Mouse (Mus musculus) liver, embryonic 11.5 days (tissue): ENCODE results near the gene Nbea. TPM values are rescaled to one million over a fixed set of nuclear protein-coding genes. Genes with fewer than 3 reads are reported as not detected.

ENCODE experiments used
- ATAC-seq: fragments of 200-750 bp; cut with Nextera tagmentation; replicated peaks from 2 replicates; pipeline ENCODE4 v1.8.0; 2017; ENCODE audit warnings: moderate number of reproducible peaks, mild to moderate bottlenecking, moderate TSS enrichment, moderate library complexity; ENCODE audit not compliant: low FRiP score
- DNase-seq: peaks from one replicate; pipeline ENCODE4 v3.0.0-alpha.2; 2017; ENCODE audit warnings: low spot score
- H3K27ac ChIP-seq: fragments of 300-500 bp; sonication (generic); 2 replicates; pipeline ENCODE4 v1.5.1; 2014; ENCODE audit warnings: mild to moderate bottlenecking, low read depth, low read length, control low read depth
- H3K27me3 ChIP-seq: fragments of 300-500 bp; sonication (generic); replicated peaks from 2 replicates; pipeline ENCODE4 v1.6.1; 2014; ENCODE audit warnings: low read length, mixed read lengths; ENCODE audit not compliant: control insufficient read depth, insufficient read depth
- H3K36me3 ChIP-seq: fragments of 300-500 bp; sonication (generic); 2 replicates; pipeline ENCODE4 v1.6.1; 2014; ENCODE audit warnings: mild to moderate bottlenecking, low read length, moderate library complexity, mixed read lengths; ENCODE audit not compliant: control insufficient read depth, insufficient read depth
- H3K4me1 ChIP-seq: fragments of 300-500 bp; sonication (generic); replicated peaks from 2 replicates; pipeline ENCODE4 v1.6.1; 2014; ENCODE audit warnings: low read length, mixed read lengths; ENCODE audit not compliant: control insufficient read depth, insufficient read depth
- H3K4me2 ChIP-seq: fragments of 300-500 bp; sonication (generic); 2 replicates; pipeline ENCODE4 v1.6.1; 2014; ENCODE audit warnings: mild to moderate bottlenecking, control low read depth, moderate library complexity
- H3K4me3 ChIP-seq: fragments of 300-500 bp; sonication (generic); 2 replicates; pipeline ENCODE4 v1.5.1; 2014; ENCODE audit warnings: low read depth, low read length, control low read depth
- H3K9ac ChIP-seq: fragments of 300-500 bp; sonication (generic); 2 replicates; pipeline ENCODE4 v1.6.1; 2014; ENCODE audit warnings: low read depth, low read length, control low read depth
- H3K9me3 ChIP-seq: fragments of 300-500 bp; sonication (generic); 2 replicates; pipeline ENCODE4 v1.6.1; 2016; ENCODE audit warnings: low read length, inconsistent platforms, mixed read lengths; ENCODE audit not compliant: control insufficient read depth
- WGBS: fragments of 180-500 bp; shearing (Covaris S2); extraction: QIAGEN DNeasy Blood & Tissue Kit; methylation state at CpG from one replicate; pipeline ENCODE4 v1.1.7; 2014; 5-methylcytosine and 5-hydroxymethylcytosine counted together
- polyA plus RNA-seq: library from polyadenylated mRNA; unstranded; fragments of >200 nt; fragmentation: Nextera tagmentation; extraction: Ambion mirVana; gene quantifications from 2 replicates; pipeline ENCODE4 v1.2.1, GENCODE M21; 2014

Gene Nbea
- polyA plus RNA-seq, 1 experiment from 2014 or later = 5.0 TPM

DNA sequence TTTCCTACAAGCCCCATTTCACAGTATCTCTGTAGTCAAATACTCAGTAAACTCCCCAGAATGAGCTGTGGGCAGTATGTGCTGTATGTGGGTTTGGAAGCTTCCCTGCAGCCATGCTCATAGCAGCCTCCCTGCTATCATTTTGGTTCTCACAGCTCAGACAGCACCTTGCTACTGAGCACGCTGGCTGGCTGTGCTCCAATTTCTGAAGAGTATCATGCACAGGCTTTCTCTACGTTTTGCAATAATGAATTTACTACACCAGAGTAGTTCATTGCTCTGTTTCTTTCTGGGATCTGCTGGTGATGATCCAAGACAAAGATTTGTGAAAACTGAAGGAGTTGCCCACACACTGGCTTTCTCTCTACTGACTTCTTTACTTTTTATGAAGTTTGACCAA lies 505.8 kb downstream of the Nbea start:
- Histone ChIP-seq H3K9ac (no peak overlapping the region), H3K4me3 (no peak overlapping the region), H3K9me3 (no peaks in the 10 kb centered on the region), H3K36me3 (no peaks in the 10 kb centered on the region), H3K27me3 (no peaks in the 10 kb centered on the region), H3K27ac (no peak overlapping the region), H3K4me2 (no peak overlapping the region), H3K4me1 (no peaks in the 10 kb centered on the region)
- 77% methylated on average over 2 of the region's 2 CpGs for WGBS
- DNase-seq (no peak), ATAC-seq (no peak)

GRCm38 (mm10) chr3:55674185-55674584 lies 509.3 kb downstream of the Nbea start:
- Histone ChIP-seq H3K27me3 (no peaks in the 10 kb centered on the region), H3K9me3 (no peaks in the 10 kb centered on the region), H3K27ac (no peak overlapping the region), H3K36me3 (no peaks in the 10 kb centered on the region), H3K9ac (no peak overlapping the region), H3K4me1 (no peaks in the 10 kb centered on the region), H3K4me3 (no peak overlapping the region), H3K4me2 (no peak overlapping the region)
- no peak for ATAC-seq
- DNase-seq = no peak
- 81% methylated on average over 7 of the region's 7 CpGs for WGBS

DNA sequence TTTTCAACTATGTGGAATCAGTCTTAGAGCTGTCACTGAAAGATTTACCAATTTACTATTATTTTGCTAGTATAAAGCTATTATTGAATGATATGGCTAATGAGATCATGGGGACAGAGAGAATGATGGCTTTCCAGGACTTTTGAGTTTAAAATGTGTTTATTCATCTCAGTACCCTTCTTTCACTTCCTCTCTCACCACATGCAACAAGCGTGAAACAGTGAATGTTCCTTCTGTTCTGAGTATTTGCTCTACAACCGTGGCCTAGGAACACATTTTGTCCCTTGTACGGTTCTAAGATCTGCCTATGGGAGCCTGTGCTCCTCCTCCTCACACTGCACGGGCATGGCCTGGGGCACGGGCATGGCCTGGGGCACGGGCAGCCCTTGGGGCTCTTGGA lies 516.5 kb downstream of the Nbea start:
- H3K4me2 ChIP-seq = no peak overlapping the region
- H3K9me3 ChIP-seq = no peaks in the 10 kb centered on the region
- no peak overlapping the region for H3K4me3 ChIP-seq
- no peak overlapping the region for H3K27ac ChIP-seq
- ATAC-seq = no peak
- no peaks in the 10 kb centered on the region for H3K4me1 ChIP-seq
- no peak for DNase-seq
- H3K36me3 ChIP-seq = no peaks in the 10 kb centered on the region
- H3K27me3 ChIP-seq = no peaks in the 10 kb centered on the region
- H3K9ac ChIP-seq = no peak overlapping the region
- WGBS = 84% methylated on average over 6 of the region's 6 CpGs

- no peak overlapping the region for H3K9ac ChIP-seq
- no peak overlapping the region for H3K4me2 ChIP-seq
- H3K27ac ChIP-seq = no peak overlapping the region
- no peaks in the 10 kb centered on the region for H3K4me1 ChIP-seq
- WGBS = 75% methylated on average over 5 of the region's 5 CpGs
- no peak for ATAC-seq
- H3K9me3 ChIP-seq = no peaks in the 10 kb centered on the region
- H3K4me3 ChIP-seq = no peak overlapping the region
- no peaks in the 10 kb centered on the region for H3K27me3 ChIP-seq
- H3K36me3 ChIP-seq = no peaks in the 10 kb centered on the region
- DNase-seq = no peak
These were observed 517.6 kb downstream of the Nbea start for GRCm38 (mm10) chr3:55665928-55666327.

GRCm38 (mm10) chr3:55664713-55665112 lies 518.8 kb downstream of the Nbea start:
- DNase-seq (no peak), ATAC-seq (no peak)
- Histone ChIP-seq H3K4me2 (no peak overlapping the region), H3K27me3 (no peaks in the 10 kb centered on the region), H3K27ac (no peak overlapping the region), H3K4me3 (no peak overlapping the region), H3K9me3 (no peaks in the 10 kb centered on the region), H3K9ac (no peak overlapping the region), H3K4me1 (no peaks in the 10 kb centered on the region), H3K36me3 (no peaks in the 10 kb centered on the region)
- WGBS = 86% methylated on average over 3 of the region's 3 CpGs

DNA sequence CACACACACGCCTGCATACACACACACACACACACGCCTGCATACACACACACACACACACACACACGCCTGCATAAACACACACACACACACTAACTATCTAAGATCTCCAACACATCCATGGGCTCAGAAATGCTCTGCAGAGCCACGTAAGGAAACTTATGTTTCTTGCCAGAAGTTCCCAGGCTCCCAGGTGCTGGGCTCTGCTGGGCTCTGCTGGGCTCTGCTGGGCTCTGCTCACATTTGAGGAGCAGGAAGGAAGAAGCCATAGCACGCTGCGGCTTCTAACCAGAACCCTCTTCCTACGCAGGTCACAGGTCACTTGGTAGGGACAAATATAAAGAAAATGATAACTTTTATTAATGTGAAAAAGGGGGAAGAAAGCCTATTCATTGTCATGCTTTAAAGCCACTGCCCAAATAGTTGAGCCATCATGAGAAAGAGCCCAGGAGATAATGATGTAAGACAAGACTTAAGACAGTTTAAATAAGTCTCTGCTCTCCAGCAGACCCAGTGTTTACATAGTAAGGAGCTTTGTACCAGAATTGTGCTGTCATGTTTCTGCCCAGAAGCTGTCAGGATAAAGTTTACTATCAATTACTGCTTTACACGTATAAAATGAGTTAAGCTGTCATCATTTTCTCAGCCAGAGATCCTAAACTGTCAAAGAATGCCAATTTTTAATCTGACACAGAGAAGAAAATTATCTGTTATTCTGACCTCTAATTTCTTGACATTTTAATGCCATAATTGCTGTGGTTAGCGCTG lies 521.6 kb downstream of the Nbea start:
- no peak overlapping the region for H3K4me2 ChIP-seq
- no peak for ATAC-seq
- H3K4me3 ChIP-seq = no peak overlapping the region
- H3K9ac ChIP-seq = no peak overlapping the region
- H3K36me3 ChIP-seq = no peaks in the 10 kb centered on the region
- no peaks in the 10 kb centered on the region for H3K9me3 ChIP-seq
- WGBS = 63% methylated on average over 9 of the region's 9 CpGs
- DNase-seq = no peak
- no peak overlapping the region for H3K27ac ChIP-seq
- H3K4me1 ChIP-seq = no peaks in the 10 kb centered on the region
- H3K27me3 ChIP-seq = no peaks in the 10 kb centered on the region

GRCm38 (mm10) chr3:55660261-55660838 lies 523.2 kb downstream of the Nbea start:
- no peak for ATAC-seq
- Histone ChIP-seq H3K9me3 (no peaks in the 10 kb centered on the region), H3K36me3 (no peaks in the 10 kb centered on the region), H3K27me3 (no peaks in the 10 kb centered on the region), H3K4me3 (no peak overlapping the region), H3K27ac (no peak overlapping the region), H3K9ac (no peak overlapping the region), H3K4me1 (no peaks in the 10 kb centered on the region), H3K4me2 (no peak overlapping the region)
- 78% methylated on average over 10 of the region's 10 CpGs for WGBS
- DNase-seq = no peak

- no peaks in the 10 kb centered on the region for H3K27me3 ChIP-seq
- no peak for DNase-seq
- H3K9me3 ChIP-seq = no peaks in the 10 kb centered on the region
- no peak overlapping the region for H3K27ac ChIP-seq
- H3K9ac ChIP-seq = no peak overlapping the region
- no peaks in the 10 kb centered on the region for H3K36me3 ChIP-seq
- H3K4me3 ChIP-seq = no peak overlapping the region
- H3K4me1 ChIP-seq = no peaks in the 10 kb centered on the region
- no peak overlapping the region for H3K4me2 ChIP-seq
- 48% methylated on average over 7 of the region's 7 CpGs for WGBS
- no peak for ATAC-seq
These were observed 523.8 kb downstream of the Nbea start for GRCm38 (mm10) chr3:55659558-55660215.

GRCm38 (mm10) chr3:55652321-55652720 lies 531.2 kb downstream of the Nbea start:
- H3K4me3 ChIP-seq = no peak overlapping the region
- no peak overlapping the region for H3K4me2 ChIP-seq
- 56% methylated on average over 2 of the region's 2 CpGs for WGBS
- no peak overlapping the region for H3K27ac ChIP-seq
- H3K9ac ChIP-seq = no peak overlapping the region
- H3K36me3 ChIP-seq = no peaks in the 10 kb centered on the region
- no peaks in the 10 kb centered on the region for H3K27me3 ChIP-seq
- DNase-seq = no peak
- ATAC-seq = peak; percentile 54
- H3K9me3 ChIP-seq = no peaks in the 10 kb centered on the region
- H3K4me1 ChIP-seq = no peaks in the 10 kb centered on the region
